Mouse (Mus musculus): ENCODE results near the gene Mob3a.
"Not testable (repeated sequence)": the region's sequence is repeated elsewhere in the genome, so short reads cannot be mapped to it uniquely, and the experiment has no call there.

Mob3a gene

GRCm38 (mm10) chr10:80663485-80664196, 38.1 kb downstream of the Mob3a start:
- no peak for DNase-seq (ENCODE audit: low spot score in 2 of 2)

GRCm38 (mm10) chr10:80661149-80661548, 40.6 kb downstream of the Mob3a start:
- DNase-seq (ENCODE audit: low spot score in 2 of 2) = no peak

GRCm38 (mm10) chr10:80659213-80659612, 42.6 kb downstream of the Mob3a start:
- peak in 1 of 2 experiments; percentile 81 for DNase-seq (ENCODE audit: low spot score in 2 of 2)

- no peak for DNase-seq (ENCODE audit: low spot score in 2 of 2)
Measured at GRCm38 (mm10) chr10:80658841-80659202, 43.0 kb downstream of the Mob3a start.

GRCm38 (mm10) chr10:80658194-80658840, 43.5 kb downstream of the Mob3a start:
- DNase-seq (ENCODE audit: low spot score in 2 of 2) = no peak

- no peak for DNase-seq (ENCODE audit: low spot score in 2 of 2)
Measured at GRCm38 (mm10) chr10:80656863-80657623, 44.7 kb downstream of the Mob3a start, which contains the start of gene Btbd2. Btbd2 (minus strand) TSS chr10:80657071.

- peak; percentile 93 to 99 for DNase-seq (ENCODE audit: low spot score in 2 of 2)
Measured at GRCm38 (mm10) chr10:80656130-80656862, 45.5 kb downstream of the Mob3a start.

GRCm38 (mm10) chr10:80655406-80656129, 46.2 kb downstream of the Mob3a start:
- DNase-seq (ENCODE audit: low spot score in 2 of 2) = no peak

GRCm38 (mm10) chr10:80654866-80655265, 46.9 kb downstream of the Mob3a start:
- DNase-seq (ENCODE audit: low spot score in 2 of 2) = no peak

GRCm38 (mm10) chr10:80653156-80653720, 48.5 kb downstream of the Mob3a start:
- DNase-seq (ENCODE audit: low spot score in 2 of 2) = no peak

GRCm38 (mm10) chr10:80650392-80650791, 51.4 kb downstream of the Mob3a start:
- DNase-seq (ENCODE audit: low spot score in 2 of 2) = no peak

GRCm38 (mm10) chr10:80649910-80650309, 51.9 kb downstream of the Mob3a start:
- DNase-seq (ENCODE audit: low spot score in 2 of 2) = not testable (repeated sequence)

- no peak for DNase-seq (ENCODE audit: low spot score in 2 of 2)
Measured at GRCm38 (mm10) chr10:80646936-80647335, 54.8 kb downstream of the Mob3a start.

- no peak for DNase-seq (ENCODE audit: low spot score in 2 of 2)
Measured at GRCm38 (mm10) chr10:80635345-80635744, 66.4 kb downstream of the Mob3a start.
